Mouse (Mus musculus) heart, embryonic 10.5 days (tissue): Measurements from ENCODE around the gene Osm. TPM values are rescaled to one million over a fixed set of nuclear protein-coding genes. Genes with fewer than 3 reads are reported as not detected.

Experiments
- DNase-seq: peaks from one replicate; pipeline ENCODE4 v3.0.0-alpha.2; 2017; ENCODE audit warnings: low spot score
- H3K27ac ChIP-seq: fragments of 300-500 bp; sonication (generic); 2 replicates; pipeline ENCODE4 v1.5.1; 2016; ENCODE audit warnings: mild to moderate bottlenecking
- H3K27me3 ChIP-seq: fragments of 300-500 bp; sonication (generic); 2 replicates; pipeline ENCODE4 v1.6.1; 2016; ENCODE audit warnings: mild to moderate bottlenecking; ENCODE audit not compliant: poor library complexity, insufficient read depth, severe bottlenecking
- H3K36me3 ChIP-seq: fragments of 300-500 bp; sonication (generic); 2 replicates; pipeline ENCODE4 v1.6.1; 2016; ENCODE audit warnings: mild to moderate bottlenecking, moderate library complexity
- H3K4me1 ChIP-seq: fragments of 300-500 bp; sonication (generic); 2 replicates; pipeline ENCODE4 v1.6.1; 2016; ENCODE audit warnings: mild to moderate bottlenecking
- H3K4me3 ChIP-seq: fragments of 300-500 bp; sonication (generic); 2 replicates; pipeline ENCODE4 v1.5.1; 2016; ENCODE audit warnings: mild to moderate bottlenecking, moderate library complexity
- H3K9me3 ChIP-seq: fragments of 300-500 bp; sonication (generic); 2 replicates; pipeline ENCODE4 v1.6.1; 2016; ENCODE audit warnings: mild to moderate bottlenecking, moderate library complexity
- WGBS: fragments of 180-500 bp; shearing (Covaris S2); methylation state at CpG from one replicate; pipeline ENCODE4 v1.1.7; 2016; 5-methylcytosine and 5-hydroxymethylcytosine counted together
- polyA plus RNA-seq: library from polyadenylated mRNA; unstranded; fragments of >200 nt; fragmentation: Nextera tagmentation; extraction: Ambion mirVana; gene quantifications from 2 replicates; pipeline ENCODE4 v1.2.1, GENCODE M21; 2016

The Osm gene
- polyA plus RNA-seq, 1 experiment from 2014 or later, result 0.05 TPM

GRCm38 (mm10) chr11:4203705-4204074 is 32.5 kb upstream of the Osm start:
- H3K27me3 ChIP-seq, result no peaks in the 10 kb centered on the region
- no peak for DNase-seq
- peaks cover 13% of the 10 kb centered on the region for H3K36me3 ChIP-seq
- no peak overlapping the region for H3K4me3 ChIP-seq
- whole genome bisulfite sequencing, result 49% methylated on average over 2 of the region's 2 CpGs
- no peaks in the 10 kb centered on the region for H3K9me3 ChIP-seq
- peak overlapping the region; percentile 26; the same call in 1 of the 2 replicates for H3K27ac ChIP-seq
- peaks cover 9% of the 10 kb centered on the region; the same call in 1 of the 2 replicates for H3K4me1 ChIP-seq

- DNase-seq, result no peak
- Histone ChIP-seq H3K27ac (no peak overlapping the region; the same call in 1 of the 2 replicates), H3K4me1 (peaks cover 9% of the 10 kb centered on the region; the same call in 1 of the 2 replicates), H3K4me3 (no peak overlapping the region), H3K9me3 (no peaks in the 10 kb centered on the region), H3K27me3 (no peaks in the 10 kb centered on the region), H3K36me3 (peaks cover 16% of the 10 kb centered on the region)
- WGBS, result 80% methylated on average over 5 of the region's 5 CpGs
Measured at GRCm38 (mm10) chr11:4205097-4205655, 31.0 kb upstream of the Osm start.

- Histone ChIP-seq H3K4me3 (no peak overlapping the region), H3K27me3 (no peaks in the 10 kb centered on the region), H3K36me3 (peaks cover 24% of the 10 kb centered on the region), H3K4me1 (peaks cover 9% of the 10 kb centered on the region; the same call in 1 of the 2 replicates), H3K9me3 (no peaks in the 10 kb centered on the region), H3K27ac (no peak overlapping the region)
- no peak for DNase-seq
- 78% methylated on average over 7 of the region's 7 CpGs for WGBS
Measured at GRCm38 (mm10) chr11:4205951-4206350, 30.3 kb upstream of the Osm start.

GRCm38 (mm10) chr11:4206563-4206962 is 29.7 kb upstream of the Osm start:
- peaks cover 24% of the 10 kb centered on the region for H3K36me3 ChIP-seq
- no peak overlapping the region for H3K27ac ChIP-seq
- no peaks in the 10 kb centered on the region for H3K27me3 ChIP-seq
- 51% methylated on average over 6 of the region's 6 CpGs for WGBS
- DNase-seq, result no peak
- H3K9me3 ChIP-seq, result no peaks in the 10 kb centered on the region
- H3K4me1 ChIP-seq, result peaks cover 9% of the 10 kb centered on the region; the same call in 1 of the 2 replicates
- H3K4me3 ChIP-seq, result no peak overlapping the region

- Histone ChIP-seq H3K4me3 (no peak overlapping the region), H3K9me3 (no peaks in the 10 kb centered on the region), H3K27me3 (no peaks in the 10 kb centered on the region), H3K36me3 (peaks cover 34% of the 10 kb centered on the region), H3K27ac (no peak overlapping the region), H3K4me1 (peaks cover 10% of the 10 kb centered on the region)
- WGBS, result 92% methylated on average over 9 of the region's 9 CpGs
- no peak for DNase-seq
Measured at GRCm38 (mm10) chr11:4207655-4208054, 28.6 kb upstream of the Osm start.

GRCm38 (mm10) chr11:4209556-4209955 is 26.7 kb upstream of the Osm start:
- peaks cover 12% of the 10 kb centered on the region for H3K4me1 ChIP-seq
- H3K9me3 ChIP-seq, result no peaks in the 10 kb centered on the region
- H3K27me3 ChIP-seq, result no peaks in the 10 kb centered on the region
- 76% methylated on average over 5 of the region's 5 CpGs for WGBS
- no peak overlapping the region for H3K4me3 ChIP-seq
- DNase-seq, result no peak
- H3K36me3 ChIP-seq, result peaks cover 53% of the 10 kb centered on the region
- H3K27ac ChIP-seq, result no peak overlapping the region

- Histone ChIP-seq H3K27ac (no peak overlapping the region), H3K36me3 (peaks cover 58% of the 10 kb centered on the region), H3K4me1 (peaks cover 20% of the 10 kb centered on the region), H3K27me3 (no peaks in the 10 kb centered on the region), H3K9me3 (no peaks in the 10 kb centered on the region), H3K4me3 (no peak overlapping the region)
- 73% methylated on average over 1 of the region's 1 CpGs for WGBS
- DNase-seq, result no peak
Measured at GRCm38 (mm10) chr11:4210786-4211185, 25.4 kb upstream of the Osm start.

- Histone ChIP-seq H3K9me3 (no peaks in the 10 kb centered on the region), H3K4me3 (no peak overlapping the region), H3K27ac (no peak overlapping the region), H3K27me3 (peaks cover 3% of the 10 kb centered on the region; the same call in 1 of the 2 replicates), H3K36me3 (peaks cover 55% of the 10 kb centered on the region), H3K4me1 (peaks cover 29% of the 10 kb centered on the region)
- 83% methylated on average over 10 of the region's 10 CpGs for WGBS
- DNase-seq, result no peak
Measured at GRCm38 (mm10) chr11:4213107-4213506, 23.1 kb upstream of the Osm start.

GRCm38 (mm10) chr11:4214572-4214971 is 21.6 kb upstream of the Osm start:
- no peak for DNase-seq
- Histone ChIP-seq H3K4me3 (no peak overlapping the region), H3K27ac (no peak overlapping the region), H3K4me1 (peaks cover 42% of the 10 kb centered on the region), H3K36me3 (peaks cover 51% of the 10 kb centered on the region), H3K27me3 (peaks cover 17% of the 10 kb centered on the region), H3K9me3 (no peaks in the 10 kb centered on the region)
- 93% methylated on average over 14 of the region's 14 CpGs for WGBS

GRCm38 (mm10) chr11:4215061-4215460 is 21.2 kb upstream of the Osm start:
- Histone ChIP-seq H3K4me1 (peaks cover 42% of the 10 kb centered on the region), H3K36me3 (peaks cover 49% of the 10 kb centered on the region), H3K27ac (no peak overlapping the region), H3K4me3 (no peak overlapping the region), H3K9me3 (no peaks in the 10 kb centered on the region), H3K27me3 (peaks cover 17% of the 10 kb centered on the region)
- WGBS, result 73% methylated on average over 10 of the region's 10 CpGs
- no peak for DNase-seq

- WGBS, result 78% methylated on average over 9 of the region's 9 CpGs
- no peaks in the 10 kb centered on the region for H3K9me3 ChIP-seq
- no peak overlapping the region for H3K4me3 ChIP-seq
- H3K4me1 ChIP-seq, result peaks cover 42% of the 10 kb centered on the region
- no peak overlapping the region for H3K27ac ChIP-seq
- peaks cover 23% of the 10 kb centered on the region for H3K27me3 ChIP-seq
- H3K36me3 ChIP-seq, result peaks cover 39% of the 10 kb centered on the region
- DNase-seq, result no peak
Measured at GRCm38 (mm10) chr11:4216248-4217000, 19.8 kb upstream of the Osm start.

GRCm38 (mm10) chr11:4217914-4218629 is 18.1 kb upstream of the Osm start, which contains the start of gene Castor1:
Gene Castor1 (plus strand): TSS chr11:4218225.
- Histone ChIP-seq H3K27ac (peak within 1 kb of the TSS; percentile 80), H3K36me3 (peaks cover 25% of the 10 kb centered on the region), H3K4me3 (peak within 1 kb of the TSS; percentile 64), H3K9me3 (no peaks in the 10 kb centered on the region), H3K27me3 (peaks cover 25% of the 10 kb centered on the region), H3K4me1 (peaks cover 37% of the 10 kb centered on the region)
- 1% methylated on average over 56 of the region's 56 CpGs for WGBS
- DNase-seq, result peak; percentile 96

GRCm38 (mm10) chr11:4218637-4219036 is 17.6 kb upstream of the Osm start:
- Histone ChIP-seq H3K4me1 (peaks cover 37% of the 10 kb centered on the region), H3K27me3 (peaks cover 28% of the 10 kb centered on the region), H3K4me3 (peak overlapping the region; percentile 64), H3K36me3 (peaks cover 19% of the 10 kb centered on the region), H3K27ac (peak overlapping the region; percentile 80), H3K9me3 (no peaks in the 10 kb centered on the region)
- 2% methylated on average over 6 of the region's 6 CpGs for WGBS
- no peak for DNase-seq
